Mouse (Mus musculus): Measurements from ENCODE around the gene Srpr. TPM values are rescaled to one million over a fixed set of nuclear protein-coding genes. Genes with fewer than 3 reads are reported as not detected.
A peak's percentile ranks its signal among the peaks of the same experiment; 100 is the strongest.

Srpr gene
- polyA plus RNA-seq, 2 experiments from 2014 or later: 78.4 to 78.9 TPM

DNA sequence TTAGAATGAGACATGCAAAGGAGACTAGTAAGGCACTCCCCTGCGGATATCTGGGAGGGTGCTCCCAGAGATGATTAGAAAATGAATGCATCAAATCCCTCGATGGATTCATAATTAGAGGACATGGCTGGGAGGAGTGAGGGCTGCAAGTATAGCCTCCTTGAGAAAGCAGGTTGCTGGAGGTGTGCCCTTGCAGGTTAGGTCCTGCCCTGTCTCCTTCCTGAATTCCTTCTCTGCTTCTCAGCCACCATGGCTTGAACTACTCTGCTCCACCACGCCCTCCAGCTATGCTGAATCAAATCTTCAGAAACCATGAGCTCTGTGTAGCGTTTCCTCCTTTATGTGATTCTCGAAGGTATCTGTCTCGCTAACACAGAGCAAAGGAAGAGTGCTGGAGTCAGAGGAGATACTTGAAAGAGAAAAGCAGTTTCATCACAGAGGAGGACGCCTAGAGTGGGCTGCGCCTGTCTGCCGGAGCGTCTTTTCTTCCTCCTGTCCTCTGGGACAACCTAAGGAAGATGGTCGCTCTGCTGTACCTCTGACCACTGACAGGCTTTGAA, 6.9 kb upstream of the Srpr start:
- no peak for ATAC-seq

DNA sequence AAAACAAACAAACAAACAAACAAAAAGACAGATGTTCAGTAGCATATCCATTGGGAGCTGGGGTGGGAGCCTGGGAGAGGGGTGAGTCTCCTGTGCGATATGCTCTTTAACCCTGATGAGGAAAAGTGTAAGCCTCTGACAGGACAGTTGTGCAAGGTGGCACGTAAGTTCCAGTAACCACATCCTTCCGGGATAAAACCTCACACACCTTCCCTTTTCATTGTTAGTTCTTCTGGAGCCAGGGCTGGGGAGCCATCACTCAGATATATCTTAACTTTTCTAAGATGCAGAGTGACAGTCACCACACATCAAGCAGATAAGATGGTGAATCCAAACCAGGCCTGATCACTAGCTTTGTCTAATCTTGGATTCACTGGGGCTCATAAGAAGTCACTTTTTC, 5.9 kb upstream of the Srpr start:
- ATAC-seq: no peak

DNA sequence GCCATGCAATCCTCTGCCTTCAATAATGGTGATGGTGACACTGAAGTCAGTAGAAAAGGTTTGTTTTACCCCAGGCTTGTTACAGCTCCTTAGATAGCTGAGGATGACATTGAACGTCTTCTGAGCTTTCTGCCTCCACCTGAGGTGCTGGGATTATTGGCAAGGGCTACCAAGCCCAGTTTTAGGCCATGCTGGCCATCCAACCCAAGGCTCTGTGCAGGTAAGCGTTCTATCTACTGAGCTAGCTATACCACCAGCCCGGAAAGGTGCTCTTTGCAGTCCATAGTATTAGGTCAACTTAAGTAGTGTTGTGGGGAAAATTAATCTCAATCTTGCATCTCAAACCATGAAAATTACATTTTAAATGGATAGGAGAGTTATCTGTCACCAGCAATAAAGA, 2.4 kb upstream of the Srpr start:
- no peak for ATAC-seq

DNA sequence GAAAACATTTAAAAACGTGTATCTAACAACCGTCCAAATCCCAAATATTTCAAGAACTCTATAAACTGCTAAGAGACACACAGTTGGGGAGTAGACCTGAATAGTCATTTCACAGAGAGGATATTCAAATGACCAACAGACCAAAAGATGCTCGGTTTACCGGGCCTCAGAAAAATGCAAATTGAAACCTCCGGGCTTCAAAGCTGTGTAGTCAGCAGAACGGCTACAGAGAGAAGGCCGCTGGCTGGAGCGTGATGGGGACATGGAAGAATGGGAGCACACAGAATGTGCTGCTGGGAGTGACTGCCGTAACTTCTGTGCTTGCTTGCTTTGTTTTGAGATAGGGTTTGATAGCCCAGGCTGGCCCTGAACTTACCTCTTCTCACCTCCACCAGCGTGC, 1.6 kb upstream of the Srpr start:
- ATAC-seq: no peak

DNA sequence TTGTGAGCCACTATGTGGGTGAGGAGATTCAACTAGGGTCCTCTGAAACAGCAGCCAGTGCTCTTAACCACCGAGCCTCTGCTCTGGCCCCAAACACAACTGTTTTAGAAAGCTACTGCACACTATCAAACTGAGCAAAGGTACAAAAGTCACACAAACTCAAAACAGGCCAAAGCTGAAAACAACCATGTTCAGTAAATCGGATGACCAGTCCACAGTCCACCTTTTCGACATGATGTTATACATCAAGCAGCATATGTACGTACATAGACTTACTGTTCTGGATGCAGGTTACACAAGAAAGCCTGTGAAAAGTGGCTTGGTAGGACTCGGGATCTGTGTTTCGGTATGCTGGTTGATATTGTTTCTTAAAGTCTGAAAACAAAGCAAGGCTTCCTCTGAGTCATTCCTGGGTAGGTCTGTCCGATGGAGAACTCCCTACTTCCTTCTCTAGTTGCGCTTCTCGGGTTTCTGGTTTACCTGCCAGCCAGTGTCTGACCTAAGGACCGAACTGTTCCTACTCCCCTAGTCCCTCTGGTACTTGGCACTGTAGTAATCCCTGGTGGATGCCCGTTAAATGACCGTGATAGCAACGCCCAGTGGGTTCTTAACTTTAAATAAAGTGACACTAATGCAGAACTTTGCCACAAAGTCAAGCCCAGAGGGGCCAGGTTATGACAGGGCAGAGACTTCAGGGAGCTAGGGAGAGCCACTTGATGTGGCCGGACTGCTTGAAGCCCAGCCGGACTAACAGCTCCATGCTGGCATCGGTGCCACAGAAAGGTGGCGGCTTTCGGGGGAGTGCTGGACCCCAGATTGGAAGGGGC, 817 bp upstream of the Srpr start:
- ATAC-seq: no peak

DNA sequence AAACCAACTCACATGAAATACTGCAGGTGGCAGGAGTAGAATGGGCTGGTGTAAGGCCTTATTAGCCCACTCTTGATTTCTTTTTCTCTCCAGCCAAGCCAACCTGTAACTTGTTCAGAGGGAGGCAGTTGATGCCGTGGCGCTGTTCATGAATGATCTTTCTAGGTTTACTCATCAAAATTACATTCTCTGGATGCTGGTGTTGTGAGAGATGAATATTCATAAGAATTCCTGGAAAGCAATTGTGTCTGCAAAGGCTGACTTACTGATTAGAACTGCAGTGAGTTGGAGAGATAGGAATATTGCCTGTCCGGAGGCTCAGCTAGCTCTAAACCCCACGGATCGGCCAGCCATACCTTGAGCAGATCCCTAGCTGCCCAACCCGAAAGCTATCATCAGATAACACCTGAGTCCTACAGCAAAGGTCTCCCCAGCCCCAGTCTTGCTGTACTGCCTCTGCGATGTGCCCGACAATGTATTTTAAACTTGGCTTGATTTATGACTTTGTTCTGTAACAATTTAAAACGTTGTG, 620 bp downstream of the Srpr start:
- no peak for ATAC-seq

DNA sequence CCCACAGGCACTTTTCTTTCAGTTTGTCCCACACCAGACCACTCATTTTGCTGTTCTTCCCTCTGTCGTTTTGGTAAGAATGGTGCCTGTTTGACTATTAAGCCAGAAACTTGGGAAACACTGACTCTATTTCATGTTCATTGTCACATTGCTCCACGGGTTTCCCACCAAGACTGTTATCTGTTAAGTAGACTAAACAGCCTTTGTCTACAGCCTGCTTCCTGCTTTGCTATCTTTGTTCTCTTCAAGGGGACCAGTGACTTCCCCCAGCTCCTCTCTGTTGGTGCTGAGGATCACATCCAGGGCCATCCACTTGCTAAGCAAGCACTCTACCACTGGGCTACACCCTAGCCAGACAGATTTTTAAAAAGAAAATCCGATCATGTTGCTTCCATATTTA, 3.6 kb downstream of the Srpr start:
- ATAC-seq: no peak

DNA sequence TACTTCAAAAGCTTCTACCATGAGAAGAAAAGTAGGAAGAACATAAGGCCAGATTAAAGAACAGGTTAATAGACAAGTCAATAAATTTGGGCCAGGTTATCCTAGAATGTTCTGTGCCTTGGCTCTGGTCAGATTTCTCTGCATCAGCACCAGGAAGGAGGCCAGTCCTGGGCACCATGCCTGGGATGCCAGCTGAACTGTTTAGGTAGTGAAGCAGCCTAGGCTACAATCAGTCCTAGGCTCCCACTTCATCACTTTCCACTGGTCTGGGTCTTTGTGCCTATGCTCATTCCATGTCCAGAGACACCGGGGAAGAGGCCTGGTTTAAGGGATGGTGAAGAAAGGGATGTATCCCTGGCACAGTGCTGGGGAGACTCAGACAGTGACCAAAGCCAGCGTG, 4.4 kb downstream of the Srpr start:
- ATAC-seq: no peak

DNA sequence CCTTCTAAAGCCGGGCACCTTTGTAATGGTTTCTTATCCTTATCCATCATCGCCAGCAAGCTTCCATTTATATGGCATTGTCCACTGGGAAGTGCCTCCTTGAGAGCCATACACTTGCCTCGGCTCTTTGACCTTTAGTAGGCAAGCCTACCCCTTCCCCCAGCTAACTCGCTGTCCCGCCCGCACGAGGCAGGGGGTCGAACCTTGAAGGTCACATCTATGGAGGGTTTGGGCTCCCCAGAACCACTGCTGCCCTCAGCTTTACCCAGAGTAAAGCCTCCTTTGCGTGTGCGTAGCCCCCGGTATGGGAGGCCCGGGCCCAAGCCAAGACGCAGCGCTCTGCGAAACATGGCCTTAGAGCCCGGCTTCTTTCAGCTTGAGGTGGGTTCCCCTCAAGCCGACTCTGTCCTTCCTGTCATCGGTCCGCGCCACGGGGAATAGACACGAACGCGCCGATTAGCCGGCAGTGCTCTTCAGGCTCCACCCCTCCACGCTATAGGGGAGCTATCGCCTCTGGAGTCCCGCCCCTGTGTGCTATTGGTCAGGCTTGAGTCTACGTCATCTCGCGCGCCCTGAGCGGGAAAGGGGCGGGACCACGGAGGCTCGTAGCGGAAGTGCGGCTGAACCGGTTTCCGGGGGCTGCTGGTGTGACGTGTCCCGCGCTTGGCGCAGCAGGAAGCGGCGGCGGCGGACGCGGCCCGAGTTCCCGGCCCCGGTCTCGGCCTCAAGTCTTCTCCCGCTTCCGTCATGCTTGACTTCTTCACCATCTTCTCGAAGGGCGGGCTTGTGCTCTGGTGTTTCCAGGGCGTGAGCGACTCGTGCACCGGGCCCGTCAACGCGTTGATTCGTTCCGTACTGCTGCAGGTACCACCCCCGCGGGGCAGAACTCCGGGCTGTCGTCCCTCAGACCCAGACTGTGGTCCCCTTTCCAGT, 10.8 kb downstream of the Srpr start, which contains the start of gene Foxred1:
Gene Foxred1 (minus strand): TSS at position 514 of the 933 bp plus-strand sequence.
- peak; percentile 97 for ATAC-seq

DNA sequence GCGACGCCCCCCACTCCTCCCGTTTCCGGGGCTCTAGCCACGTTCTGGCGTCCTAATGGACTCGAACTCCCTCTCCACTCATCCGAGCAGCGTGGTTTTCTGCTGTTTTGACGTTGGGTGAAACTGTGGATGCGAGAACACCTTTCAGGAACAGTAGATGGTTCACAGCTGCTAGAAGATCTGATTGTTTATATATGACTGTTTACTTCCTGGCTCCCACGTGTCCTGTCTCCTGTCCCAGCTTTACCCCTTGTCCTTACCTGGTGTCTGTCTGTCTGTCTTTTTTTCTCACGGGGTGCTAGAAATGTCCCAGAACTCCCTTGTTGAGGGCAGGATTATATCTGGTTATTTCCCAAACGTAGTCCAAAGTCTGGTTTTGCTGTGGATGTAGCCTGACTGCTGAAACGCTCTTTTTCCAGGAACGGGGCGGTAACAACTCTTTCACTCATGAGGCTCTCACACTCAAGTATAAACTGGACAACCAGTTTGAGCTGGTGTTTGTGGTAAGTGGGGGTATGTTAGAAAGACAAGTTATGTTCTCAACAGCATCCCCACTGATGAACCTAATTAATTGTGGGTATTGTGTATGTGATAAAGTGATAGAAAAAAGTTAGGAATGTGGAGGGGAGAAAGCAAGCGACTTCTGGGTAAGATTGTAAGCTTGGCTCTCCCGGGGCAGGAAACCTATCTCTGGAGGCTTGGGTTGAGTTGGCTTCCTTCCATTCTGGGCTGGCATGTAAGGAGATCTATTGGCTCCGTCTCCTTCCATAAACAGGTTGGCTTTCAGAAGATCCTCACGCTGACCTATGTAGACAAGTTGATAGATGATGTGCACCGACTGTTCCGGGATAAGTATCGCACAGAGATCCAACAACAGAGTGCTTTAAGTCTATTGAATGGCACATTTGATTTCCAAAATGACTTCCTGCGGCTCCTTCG, 11.9 kb downstream of the Srpr start:
- peak; percentile 10 for ATAC-seq

DNA sequence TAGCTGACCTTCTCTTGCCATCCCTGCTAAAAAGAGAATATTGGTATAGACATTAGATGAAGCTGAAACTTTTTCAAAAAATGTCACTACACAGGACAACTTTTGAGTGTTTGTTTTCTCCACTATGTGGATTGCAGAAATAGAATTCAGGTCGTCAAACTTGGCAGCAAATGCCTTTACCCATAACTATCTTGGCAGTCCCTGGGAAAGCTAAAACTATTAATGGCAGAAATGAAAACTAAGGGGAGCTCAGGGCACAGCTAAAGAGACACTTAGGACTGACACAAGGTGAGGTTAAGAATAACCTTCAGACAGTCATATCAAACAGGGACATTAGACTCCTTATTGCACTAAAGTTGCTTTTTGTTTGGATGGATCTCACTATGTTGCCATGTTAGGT, 18.0 kb downstream of the Srpr start:
- no peak for ATAC-seq

DNA sequence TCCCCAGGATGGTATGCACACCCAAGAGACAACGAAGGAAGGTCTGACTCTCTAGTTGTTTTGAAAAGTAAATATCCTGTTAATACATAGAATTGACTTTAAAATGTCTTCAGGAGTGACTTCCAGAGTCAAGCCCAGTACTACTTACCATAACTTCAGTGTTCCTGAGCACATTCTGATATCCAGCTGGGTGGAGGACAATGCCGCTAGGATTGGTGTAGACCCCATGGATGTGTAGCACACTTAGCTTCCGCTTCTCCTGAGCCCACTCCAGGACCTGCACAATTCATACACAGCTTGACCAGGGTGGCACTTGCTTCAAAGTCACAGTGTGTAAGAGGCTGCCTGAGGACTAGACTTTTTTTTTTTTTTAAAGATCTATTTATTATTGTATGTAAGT, 23.5 kb downstream of the Srpr start:
- no peak for ATAC-seq

DNA sequence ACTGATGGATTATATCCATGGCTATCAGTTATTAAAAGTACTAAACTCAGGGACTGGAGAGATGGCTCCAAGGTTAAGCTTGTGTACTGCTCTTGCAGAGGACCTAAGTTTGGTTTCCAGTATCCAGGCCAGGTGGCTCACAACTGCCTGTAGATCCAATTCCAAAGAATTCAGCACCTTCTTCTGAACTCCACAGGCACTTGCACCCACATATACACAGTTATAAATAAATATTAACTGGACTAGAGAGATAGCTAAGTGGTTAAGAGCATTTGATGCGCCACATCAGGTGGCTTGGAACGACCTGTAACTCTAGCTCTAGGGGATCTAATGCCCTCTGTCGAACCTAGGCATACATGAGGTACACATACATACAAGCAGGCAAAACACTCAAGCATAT, 28.7 kb downstream of the Srpr start:
- ATAC-seq: no peak

DNA sequence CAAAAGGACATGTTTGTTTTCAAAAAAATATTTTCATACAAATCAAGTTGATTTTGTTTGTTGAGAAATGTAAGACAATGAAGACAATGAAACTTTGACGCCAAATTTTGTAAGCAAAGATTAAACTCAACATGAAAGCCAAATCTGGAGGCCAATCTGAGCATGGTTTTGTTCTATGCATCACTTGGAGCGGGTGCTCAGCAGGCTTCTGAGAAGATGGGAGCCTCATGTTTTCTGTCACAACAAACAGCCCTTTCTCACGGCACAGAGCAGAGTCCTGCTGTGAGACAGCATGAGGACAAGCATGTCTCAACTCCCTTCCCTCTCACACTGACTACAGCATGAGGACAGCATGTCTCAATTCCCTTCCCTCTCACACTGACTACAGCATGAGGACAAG, 36.0 kb downstream of the Srpr start:
- no peak for ATAC-seq

DNA sequence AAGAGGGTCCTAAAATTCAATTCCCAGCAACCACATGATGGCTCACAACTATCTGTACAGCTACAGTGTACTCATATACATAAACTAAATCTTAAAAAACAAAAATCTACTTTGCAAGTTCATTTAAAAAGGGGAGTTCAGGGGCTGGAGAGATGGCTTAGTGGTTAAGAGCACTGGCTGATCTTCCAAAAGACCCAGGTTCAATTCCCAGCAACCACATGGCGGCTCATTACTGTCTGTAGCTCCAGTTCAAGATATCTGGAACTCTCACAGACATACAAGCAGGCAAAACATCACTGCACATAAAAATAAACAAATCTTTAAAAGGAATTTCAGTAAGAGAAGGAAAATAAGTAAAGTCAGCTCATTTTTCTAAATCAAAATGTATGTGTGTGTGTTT, 38.4 kb downstream of the Srpr start:
- no peak for ATAC-seq

DNA sequence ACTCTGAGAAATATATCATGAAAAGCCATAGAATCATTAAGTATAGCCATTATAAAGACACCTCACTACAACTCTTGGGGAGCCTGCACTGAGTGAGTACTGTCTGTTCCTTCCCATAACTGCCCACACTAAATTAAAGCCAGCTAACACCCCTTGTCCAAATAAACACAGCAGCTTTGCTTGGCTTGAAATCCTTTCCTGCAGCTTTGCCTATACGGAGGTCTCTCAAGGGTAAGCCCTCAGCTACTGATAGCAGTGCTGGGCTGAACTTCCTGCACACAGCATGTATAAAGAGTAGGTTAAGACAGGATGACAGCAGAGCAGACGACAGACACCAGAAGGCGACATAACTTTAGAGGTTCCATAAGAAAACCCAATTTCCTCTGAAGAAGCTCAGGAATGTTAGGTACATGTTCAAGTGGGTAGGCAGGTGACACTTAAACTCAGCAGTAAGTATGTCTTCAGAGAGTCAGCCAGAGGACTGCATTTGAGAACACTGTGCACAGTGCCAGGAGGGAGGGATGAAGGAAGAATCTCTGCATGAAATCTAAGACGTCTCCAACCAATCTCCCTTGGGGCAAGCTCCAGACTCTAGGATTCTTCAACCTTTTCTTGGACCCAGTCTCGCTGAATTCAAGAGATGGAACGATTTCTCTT, 39.1 kb downstream of the Srpr start:
- no peak for ATAC-seq

DNA sequence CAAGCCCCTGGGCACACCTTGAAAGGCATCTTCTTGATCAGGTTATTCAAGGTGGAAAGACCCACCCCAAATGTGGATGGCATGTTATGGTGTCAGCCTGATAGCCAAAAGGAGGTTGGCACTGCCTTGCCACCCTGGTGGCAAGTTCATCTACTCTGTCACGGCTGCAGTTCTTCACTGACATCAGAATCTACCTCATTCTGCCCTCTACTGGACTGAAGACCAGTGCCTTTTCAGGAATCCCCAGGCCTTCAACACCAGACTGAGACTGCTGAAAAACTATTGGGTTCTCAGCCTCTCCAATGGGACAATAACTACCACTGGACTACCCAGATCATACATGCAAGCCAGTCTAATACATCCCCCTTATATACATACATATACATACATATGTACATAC, 39.8 kb downstream of the Srpr start:
- no peak for ATAC-seq

DNA sequence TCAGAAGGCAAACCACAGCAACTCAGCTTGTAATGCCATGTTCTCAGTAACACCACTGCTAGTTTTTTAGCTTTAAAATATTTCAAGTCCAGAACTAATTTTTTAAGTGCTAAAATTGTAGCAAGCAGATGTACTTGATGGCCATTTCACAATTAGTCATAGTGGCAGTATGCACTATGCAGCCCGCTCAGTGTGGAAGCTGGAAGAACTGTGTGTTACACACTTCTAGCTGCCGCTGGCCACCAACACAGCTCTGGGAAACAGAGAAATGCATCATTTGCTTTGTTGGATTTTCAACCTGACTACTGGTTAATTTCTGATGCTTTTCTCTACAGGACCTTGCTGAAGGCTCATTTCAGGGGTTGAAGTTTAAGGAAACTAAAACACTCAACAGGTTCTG, 47.4 kb downstream of the Srpr start:
- ATAC-seq: no peak

DNA sequence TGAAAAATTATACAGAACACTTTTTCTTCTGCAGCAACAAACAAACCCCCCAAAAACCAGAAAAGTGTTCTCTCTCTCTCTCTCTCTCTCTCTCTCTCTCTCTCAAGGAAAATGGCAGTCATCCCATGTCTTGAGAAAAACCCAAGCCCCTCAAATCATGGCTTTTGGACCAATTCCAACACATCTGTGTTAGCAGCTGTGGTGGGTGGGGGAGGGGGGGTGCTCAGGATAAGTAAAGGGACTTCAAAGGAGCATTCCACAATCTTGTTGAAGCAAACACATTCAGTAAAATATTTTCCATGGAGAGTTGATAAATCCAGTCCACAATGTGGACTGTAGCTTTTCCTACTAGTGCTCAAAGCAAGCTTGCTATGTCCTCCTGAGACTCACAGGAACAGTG, 49.5 kb downstream of the Srpr start:
- ATAC-seq: no peak

DNA sequence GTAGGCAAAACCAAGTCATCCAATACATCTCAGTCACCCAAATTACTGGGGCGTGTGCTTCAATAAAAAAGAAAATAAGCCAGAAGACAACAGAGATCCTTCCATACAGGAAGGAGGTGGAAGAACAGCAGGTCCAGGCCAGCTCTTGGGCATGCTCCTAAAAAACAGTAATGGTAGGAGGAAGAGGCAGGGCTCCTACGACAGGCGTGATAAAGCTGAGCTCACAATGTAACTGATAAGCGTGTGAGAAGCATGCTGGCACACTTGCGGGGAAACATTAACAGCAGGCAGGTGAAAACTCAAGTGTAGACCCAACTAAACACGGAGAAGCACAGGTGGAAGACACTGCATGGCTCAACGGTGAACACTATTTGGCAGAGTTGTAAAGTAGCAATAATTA, 57.4 kb downstream of the Srpr start:
- ATAC-seq: no peak

DNA sequence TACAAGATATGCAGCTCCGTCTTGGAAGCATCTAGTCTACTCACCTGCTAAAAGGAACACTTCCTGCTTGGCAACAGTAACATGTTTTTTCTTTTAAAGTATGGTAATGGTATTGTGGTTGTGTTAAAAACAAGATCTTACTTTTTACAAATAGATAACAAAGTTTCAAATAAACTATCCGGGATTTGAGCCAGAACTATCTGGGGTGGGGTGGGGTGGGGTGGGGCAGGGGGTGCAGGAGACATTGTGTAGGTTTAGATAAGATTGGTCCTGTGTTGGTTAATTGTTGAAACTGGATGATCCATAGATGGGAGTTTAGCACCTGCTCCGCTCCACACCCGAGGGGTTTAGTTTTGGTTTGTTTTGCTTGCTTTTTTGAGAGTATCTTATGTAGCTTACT, 62.4 kb downstream of the Srpr start:
- ATAC-seq: no peak

DNA sequence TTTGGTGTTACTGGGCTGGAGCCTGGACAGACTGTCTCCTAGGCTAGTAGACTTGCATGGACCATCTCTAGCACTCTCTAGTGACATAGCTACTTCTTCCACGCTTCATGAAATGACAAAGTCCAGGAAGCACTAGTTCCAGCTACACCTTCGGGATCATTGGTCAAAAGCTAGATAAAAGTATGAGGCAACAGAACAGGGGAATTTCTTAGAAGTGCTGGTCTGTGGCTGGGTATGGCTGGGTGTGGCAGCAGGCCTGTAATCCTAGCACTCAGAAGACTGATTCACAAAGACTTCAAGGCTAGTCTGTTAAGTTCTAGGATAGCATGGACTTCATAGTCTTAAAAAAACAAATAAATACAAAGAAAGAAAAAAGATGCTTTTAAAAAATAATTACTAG, 63.5 kb downstream of the Srpr start:
- ATAC-seq: no peak

Data from activated CD4-positive, CD25-positive, alpha-beta regulatory T cell, adult 4 months (primary cell).